Mouse (Mus musculus) mouse embryonic stem cell (cell line): ENCODE measurements around the gene Gdf2.

Source experiments
- in situ Hi-C, 2 experiments: fragments of 300-500 bp; cut with MboI; formaldehyde crosslinking; loops; 1 replicate in 1 of 2; 3 replicates in 1 of 2; pipeline ENCODE4 v1.14.3; 2019 to 2020; ENCODE audit warnings: low sequenced_read_pairs in 2 of 2, low pct_unique_long_range_greater_than_20kb in 1 of 2, mixed read lengths in 1 of 2; ENCODE audit not compliant: unreplicated experiment in 1 of 2

The Gdf2 gene

DNA sequence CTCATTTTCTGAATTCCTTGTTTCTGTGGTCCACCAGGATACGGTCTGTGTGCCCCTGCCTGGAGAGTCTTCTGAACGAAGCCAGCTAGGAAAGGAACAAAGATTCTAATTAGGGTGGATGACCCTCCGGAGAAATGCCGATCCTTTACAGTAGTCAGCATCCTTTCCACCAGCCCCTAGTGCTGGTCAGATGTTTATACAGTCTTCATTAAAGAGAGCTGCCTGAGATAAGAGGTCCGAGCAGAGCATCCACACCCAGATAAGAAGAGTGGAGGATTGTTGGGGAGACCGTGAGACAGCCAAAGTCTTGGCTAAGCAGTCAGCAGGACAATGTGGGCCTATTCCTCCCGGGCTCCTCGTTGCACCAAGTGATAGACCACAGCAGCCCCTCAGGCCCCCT lies at the start of gene Gdf2:
Gene Gdf2, plus strand, starts transcription at position 301 of the 400 bp plus-strand sequence.
- in situ Hi-C loops: loop anchor here in 1 of 2 experiments (10.0 kb wide), 1 partner anchor 266 kb away; no protein-coding TSS in a partner anchor

DNA sequence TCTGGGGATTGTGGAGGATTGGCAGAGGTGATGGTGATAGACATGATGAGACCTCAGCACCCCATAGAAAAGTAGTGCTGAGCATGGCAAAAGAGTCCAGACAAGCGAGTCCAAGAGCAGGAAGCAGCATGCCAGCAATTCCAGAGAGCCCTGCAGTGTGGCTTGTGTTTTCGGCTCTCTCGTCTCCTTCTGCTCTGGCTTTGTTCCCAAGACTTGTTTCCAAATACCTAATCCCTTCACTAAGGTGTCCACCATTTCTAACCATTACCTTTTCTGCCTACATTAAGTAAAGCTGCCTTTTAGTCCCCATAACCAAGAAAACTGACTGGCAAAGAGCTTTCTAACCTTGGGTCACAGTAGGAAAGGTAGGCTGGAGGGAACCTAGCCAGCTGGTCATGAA lies 49.3 kb upstream of the Gdf2 start:
- in situ Hi-C loops: no loop called here

DNA sequence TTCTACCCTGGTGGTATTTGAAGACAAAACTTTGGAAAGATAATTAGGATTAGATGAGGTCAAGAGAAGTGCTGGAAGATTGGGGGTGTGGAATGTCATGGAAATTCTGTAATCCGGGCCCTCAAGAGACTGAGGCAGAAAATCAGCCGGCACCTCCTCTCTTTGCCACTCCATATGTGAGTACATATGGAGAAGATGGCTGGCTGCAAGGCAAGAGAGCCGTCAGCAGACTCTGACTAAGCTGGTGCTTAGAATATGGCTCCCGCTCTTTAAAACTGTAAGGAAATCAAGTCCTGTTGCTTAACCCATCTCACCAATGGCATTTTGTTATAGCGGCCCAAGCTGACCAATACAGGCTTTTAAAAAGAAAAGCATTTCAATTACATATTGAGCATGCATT lies 45.1 kb upstream of the Gdf2 start:
- in situ Hi-C loops: no loop called here

DNA sequence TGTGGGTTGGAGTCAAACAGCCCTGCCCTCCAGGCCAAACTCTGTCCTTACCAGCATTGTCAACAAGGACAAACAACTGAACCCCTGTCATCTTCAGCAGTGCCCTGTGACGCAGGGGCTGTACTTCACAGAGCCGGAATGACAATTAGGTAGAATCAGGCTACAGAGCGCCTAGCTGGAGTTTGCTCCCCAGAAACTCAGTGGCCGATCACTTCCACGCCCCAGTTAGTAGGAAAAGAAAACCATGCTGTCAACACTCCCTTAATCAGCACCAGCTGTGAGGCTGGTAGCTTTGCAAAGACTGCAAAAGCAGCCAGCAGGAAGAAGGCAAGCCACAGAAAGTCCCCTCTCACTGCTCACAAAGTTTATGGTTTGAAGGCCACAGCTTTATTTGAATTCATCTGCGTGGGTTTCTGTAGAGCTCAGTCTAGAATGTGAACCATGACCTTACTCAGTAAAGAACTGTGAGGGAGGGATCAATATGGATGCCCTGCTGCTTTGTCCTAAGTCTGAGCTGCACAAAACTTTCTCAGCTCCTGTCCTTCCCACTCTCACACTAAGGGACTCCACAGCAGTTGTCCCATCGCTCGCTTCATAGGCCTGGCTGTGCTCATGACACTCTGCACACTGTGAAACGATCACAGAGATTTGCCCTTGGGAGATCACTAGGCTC lies 44.1 kb upstream of the Gdf2 start:
- in situ Hi-C loops: no loop called here

DNA sequence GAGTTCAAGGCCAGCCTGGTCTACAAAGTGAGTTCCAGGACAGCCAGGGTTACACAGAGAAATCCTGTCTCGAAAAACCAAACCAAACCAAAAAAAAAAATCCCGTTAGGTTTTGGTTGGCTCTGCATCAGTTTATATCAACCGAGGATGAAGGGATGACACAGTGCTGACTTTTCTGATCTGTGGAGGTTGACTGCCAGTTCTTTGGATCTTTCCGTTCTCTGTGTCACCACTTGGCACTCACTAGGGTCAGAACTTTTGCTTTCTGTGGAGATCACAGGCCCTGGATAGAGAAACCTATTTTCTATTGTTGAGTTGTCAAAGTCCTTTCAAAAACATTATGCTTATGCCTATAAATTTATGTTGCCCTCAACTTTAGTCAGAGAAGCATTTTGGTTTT lies 38.1 kb upstream of the Gdf2 start:
- in situ Hi-C loops: no loop called here

DNA sequence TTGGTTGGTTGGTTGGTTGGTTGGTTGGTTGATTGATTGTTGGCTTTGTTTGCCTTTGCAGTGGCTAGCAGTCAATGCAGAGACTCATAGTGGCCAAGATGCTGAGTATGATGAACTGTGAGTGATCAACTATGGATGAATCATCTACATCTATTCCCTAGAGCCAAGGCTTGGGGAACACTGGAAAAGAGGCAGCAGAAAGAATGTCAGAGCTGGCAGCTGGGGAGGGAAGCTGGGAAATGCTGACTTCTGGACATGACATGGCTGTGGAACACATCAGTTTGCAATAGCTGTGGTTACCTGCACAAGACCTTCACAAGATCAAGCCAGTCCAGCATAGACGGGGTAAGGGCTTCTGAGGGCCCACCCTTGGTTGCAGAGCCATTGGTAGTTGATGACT lies 37.6 kb upstream of the Gdf2 start:
- in situ Hi-C loops: no loop called here

DNA sequence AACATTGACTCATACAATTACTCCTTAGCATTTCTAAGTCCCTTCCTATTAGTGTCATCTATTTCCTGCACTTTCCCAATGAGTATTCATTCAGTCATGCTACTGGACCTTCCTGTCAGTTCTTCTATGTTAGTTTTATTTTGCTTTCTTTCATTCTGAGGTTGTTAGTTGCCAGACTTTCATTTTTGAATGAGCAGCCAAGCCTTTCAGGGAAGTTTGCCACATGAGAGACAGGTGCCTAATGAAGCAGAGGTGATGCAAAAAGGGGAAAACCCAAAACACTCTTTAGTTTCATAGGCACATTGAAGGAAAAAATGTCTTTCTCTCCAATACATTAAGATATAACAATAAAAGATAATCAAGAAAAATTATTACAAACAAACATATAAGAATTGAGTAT lies 36.0 kb upstream of the Gdf2 start:
- in situ Hi-C loops: no loop called here

DNA sequence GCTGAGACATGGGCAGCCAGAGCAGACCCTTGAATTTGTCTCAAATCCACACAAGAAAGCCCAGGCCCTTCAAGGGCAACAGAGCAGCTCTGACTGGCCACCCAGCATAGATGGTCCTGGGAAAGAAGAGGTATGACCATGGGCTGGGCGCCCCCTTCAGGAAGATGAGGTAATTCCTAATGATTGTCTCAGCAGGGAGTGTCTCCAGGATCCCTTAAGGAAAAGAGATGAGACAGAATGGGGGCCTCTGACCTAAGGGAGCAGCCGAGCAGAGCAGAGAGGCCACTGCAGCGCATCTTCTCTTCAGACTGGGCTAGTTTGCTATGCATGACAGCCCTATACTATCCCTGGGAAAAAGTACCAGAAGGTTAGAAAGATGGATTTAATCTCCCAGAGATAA lies 27.1 kb upstream of the Gdf2 start:
- in situ Hi-C loops: no loop called here

DNA sequence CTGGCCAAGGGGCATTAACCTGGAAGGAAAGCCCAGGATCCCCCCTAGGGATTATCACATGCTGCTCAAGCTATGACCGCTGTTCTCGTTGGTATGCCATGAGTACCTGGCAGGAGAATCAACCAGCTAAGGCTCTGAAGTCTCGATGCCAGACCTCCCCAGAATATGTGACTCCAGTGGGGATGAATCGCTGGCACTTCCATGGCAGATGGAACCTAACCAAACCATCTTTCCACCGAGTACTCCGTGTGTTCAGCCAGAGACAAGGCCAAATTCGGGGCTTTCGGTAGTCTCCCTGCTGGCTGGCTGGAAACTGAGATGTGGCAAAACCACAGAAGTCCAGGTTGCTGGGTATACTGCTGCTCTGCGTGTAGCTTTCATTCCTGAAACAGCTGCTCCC lies 26.6 kb upstream of the Gdf2 start:
- in situ Hi-C loops: no loop called here

DNA sequence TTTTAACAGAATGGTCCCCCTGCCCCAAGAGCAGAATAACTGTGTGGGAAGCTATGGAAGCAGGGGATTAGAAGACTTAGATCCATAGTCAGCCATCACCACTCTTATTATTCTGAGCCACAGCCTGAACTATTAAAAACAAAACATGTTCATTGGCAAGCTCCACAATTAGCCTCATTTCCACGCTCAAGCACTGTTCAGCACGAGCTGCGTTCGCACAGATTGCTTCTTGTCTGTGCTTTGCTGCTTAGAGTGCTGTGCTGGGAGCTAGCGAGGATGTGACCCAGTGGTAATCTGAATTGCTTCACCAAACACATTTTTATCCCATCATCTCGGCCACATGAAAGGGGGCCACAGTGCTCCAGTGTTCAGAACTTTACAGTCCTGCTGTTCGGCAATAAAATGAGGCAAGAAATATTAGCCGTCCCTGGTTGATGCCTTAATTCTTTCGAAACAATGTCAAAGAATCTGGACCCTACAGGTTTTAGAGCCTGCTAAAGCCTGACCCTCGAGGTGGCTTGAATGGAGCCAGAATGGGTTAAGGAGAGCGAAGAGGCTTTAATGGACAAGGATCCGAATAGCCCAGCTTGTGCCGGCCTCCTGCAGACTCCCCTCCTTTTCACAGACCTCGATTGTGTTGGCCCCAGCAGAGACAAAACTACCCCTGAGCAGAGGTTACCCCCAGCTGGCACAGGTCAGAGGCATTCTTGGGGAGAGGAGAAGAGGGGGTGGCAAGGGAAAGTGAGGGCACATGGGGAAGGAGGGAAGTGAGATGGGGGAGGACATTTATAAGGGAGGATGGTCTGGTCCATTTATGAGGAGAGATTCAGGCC lies 19.9 kb upstream of the Gdf2 start:
- in situ Hi-C loops: no loop called here

DNA sequence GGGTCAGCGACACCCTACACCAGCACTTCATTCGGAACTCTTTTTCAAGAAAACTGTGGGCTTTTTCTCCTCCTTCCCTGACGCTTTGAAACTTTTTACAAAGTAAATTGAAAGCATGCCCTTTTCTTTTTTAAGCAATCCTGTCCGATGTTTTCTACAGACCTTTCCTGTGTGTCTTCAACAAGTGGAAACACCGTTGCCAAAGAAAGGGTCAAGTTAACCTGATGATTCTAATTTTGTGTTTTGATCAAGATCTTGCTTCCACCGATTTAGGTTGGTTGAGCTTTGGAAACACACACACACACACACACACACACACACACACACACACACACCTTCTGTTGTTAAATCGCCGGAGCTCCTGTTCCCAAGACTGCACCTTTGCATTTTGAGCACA lies 18.1 kb upstream of the Gdf2 start:
- in situ Hi-C loops: no loop called here

DNA sequence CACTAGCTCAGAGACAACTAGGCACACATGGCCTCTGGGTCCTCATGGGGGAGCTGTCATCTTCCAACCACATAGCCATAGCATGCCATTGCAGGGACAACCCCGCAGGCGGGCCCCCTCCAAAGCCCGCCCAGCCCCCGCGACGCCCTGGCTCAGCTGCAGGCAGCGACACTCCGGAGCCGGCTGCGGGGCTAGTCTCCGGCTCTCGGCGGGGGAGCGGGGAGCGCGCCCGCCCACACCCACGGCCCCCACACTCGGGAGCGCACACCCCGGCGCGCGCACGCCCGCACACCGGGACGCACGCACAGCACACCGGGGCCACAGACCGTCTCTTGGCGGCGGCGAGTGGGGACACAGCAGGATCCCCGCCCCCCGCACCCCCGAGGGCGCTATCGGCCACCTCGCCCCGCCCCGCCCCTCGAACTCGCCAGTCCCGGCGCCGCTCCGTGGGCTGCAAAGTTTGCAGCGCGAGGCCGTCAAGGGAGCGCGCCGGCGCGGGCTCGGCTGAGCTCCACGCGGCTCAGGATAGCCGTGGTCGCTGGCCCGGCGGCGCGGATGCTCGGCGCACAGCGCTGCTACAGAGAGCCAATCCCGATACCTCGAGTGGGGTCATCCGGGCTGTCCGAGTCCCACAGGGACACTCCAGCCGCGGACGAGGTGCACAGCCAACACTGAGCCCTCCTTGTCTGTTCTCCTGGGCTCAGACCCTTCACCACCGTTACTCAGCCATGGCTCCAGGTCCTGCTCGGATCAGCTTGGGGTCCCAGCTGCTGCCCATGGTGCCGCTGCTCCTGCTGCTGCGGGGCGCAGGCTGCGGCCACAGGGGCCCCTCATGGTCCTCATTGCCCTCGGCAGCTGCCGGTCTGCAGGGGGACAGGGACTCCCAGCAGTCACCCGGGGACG lies 17.4 kb upstream of the Gdf2 start, which contains the start of gene Gdf10:
Gene Gdf10, plus strand, starts transcription at position 420 of the 903 bp plus-strand sequence.
- in situ Hi-C loops: no loop called here

DNA sequence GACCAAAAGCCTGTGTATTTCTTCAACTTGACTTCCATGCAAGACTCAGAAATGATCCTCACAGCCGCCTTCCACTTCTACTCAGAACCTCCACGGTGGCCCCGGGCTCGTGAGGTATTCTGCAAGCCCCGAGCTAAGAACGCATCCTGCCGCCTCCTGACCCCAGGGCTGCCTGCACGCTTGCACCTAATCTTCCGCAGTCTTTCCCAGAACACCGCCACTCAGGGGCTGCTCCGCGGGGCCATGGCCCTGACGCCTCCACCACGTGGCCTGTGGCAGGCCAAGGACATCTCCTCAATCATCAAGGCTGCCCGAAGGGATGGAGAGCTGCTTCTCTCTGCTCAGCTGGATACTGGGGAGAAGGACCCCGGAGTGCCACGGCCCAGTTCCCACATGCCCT lies 9.0 kb upstream of the Gdf2 start:
- in situ Hi-C loops: no loop called here

DNA sequence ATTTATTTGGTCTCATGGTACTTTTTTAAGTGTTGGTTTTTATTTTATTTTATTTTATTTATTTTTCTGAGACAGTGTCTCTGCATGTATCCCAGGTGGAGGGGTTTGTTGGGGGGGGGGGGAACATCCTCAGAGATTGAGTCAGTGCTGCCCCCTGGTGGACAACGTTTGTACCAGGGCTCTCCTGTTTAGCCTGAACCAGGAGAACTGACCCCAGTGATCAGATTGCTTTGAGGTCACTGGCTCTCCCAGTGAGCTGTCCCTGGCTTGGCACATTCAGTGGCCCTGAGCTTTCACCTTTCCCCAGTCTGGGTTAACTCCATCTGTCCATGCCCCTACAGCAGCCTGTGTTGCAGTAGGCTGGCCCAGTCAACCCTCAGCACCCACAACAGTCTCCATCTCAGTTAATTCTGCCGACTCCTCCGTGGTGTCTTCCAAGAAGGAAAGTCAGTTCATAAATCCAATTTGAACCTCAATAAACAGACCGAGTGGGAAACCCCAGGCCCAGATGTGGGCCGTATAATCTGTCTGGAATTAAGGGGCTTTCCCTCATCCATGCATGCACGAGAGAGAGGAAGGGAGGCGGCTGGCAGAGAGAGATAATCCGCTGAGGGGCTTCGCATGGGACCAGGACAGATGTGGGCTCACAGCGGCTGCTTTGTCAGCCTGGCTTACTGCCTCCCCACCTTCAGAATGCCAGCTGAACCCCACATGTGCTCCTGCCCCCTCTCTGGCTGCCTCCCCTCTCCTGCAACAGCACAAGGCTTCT lies 7.7 kb upstream of the Gdf2 start:
- in situ Hi-C loops: no loop called here

DNA sequence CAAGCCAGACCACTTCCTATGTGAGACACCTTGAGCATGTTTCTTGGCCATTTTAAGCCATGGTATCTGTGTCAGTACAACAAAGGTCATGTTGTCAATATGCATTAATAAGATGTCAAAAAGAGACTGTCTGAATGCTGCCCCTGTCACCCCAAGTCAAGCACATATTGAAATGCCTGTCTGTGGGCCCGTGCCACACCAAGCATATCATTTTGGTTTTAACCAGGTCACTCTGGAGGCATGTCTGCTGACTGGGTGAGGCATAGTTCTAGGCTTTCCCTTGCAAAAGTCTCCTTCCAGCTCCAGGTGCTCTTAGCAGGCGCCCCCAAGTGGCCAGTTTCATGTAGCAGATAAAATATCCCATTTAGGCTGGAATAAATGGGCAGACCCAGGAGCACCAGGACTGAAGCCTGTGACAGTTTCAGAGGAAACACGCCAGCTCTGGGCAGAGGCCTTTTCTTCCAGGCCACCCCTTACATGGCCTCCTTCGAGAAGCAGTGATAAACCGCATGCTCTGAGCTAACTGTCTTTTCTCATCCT lies 7.0 kb upstream of the Gdf2 start:
- in situ Hi-C loops: no loop called here

DNA sequence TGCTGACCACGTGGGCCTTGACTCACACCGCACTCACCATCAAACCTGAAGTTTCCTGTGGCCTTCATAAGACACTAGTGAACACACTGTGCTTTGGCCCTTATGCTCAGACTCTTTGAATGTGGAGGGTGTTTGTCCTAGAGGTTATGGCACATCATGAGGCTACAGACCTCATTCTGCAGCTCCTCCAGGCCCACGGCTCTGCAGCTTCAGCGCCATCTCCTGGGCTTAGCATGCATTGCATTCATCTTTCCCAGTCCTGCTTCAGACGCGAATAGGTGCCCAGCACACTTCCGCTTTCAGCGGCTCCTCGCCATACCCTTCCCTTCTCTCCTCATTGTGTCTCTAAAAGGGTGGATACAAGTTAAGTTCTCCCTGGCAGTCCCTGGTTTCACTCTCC lies 1.7 kb upstream of the Gdf2 start:
- in situ Hi-C loops: no loop called here

DNA sequence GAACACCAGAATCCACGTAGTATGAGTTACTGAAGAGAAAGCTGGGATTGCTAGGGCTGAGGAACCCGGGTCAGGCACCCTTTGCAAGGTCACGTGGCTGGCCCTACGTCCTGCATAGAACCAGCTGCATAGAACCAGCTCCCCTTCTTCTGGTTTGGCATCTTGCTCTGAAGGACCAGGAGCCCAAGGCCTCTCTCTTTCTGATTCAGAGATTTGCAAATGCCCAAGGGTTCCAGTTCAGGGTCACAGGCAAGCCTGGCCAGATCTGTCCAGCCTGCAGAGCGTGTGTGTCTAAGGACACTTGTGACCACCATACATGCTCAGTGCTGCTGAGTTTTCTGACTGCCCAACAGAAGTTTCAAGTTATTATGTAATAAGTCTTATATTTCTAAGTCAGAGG lies 1.4 kb downstream of the Gdf2 start:
- in situ Hi-C loops: loop anchor here in 1 of 2 experiments (10.0 kb wide), 1 partner anchor 267 kb away; no protein-coding TSS in a partner anchor

DNA sequence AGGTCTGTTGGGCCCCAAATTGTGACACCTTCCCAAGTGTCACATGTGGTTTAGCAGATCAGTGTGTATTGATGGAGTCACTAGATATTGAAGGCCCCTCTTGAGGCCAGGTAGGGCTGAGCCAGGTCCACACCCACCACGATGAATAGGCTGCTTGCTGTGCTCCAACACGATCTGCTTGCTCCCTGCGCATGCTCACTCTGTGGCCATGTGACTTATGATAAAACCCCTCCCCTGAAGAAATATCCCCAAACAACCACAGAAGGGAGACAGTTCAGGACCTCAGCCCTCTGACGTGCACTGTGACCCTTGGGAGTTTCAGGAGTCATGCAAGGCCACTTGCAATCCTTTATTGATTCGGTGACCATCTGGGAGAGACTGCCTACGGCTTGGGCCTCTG lies 5.3 kb downstream of the Gdf2 start:
- in situ Hi-C loops: loop anchor here in 1 of 2 experiments (10.0 kb wide), 1 partner anchor 271 kb away; no protein-coding TSS in a partner anchor
